Mouse (Mus musculus) brain, adult 2 months (tissue): ENCODE measurements around the gene Cdon.

Source experiments
- DNase-seq: peaks from one replicate; pipeline ENCODE4 v3.0.0; 2011; ENCODE audit warnings: low read depth, low spot score

The Cdon gene

DNA sequence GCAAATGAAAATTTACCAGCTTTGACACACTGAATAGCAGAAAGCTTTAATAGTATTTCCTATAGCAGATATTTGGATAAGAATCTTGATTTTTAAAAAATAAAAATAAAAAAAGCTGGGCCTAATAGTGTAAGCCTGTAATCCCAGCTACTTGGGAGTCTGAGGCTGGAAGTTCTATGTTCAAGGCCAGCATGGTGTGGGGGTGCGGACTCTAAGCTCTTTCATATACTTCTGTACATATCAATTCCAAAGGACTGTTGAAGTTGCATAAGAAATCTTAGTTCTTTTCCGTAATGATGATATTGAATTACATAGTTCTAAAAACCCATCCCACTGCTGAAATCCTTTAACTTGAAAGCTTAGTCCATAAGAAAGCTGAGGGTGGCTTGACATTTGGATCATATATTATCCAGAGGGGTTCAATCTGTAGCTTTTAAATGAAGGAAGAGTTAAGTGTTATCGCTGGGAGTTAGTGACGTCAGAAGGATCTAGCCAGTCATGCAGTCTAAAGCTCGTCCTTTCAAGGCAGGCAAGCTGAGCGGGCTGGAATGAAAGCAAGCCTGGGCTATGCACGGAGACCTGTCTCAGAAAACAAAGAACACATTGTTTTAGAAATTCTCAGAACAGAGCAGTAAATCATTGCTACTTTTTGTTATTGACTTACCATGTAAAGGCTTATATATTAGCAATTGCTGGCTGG lies 72.3 kb downstream of the Cdon start:
- DNase-seq = no peak

GRCm38 (mm10) chr9:35493733-35494092 lies 72.8 kb downstream of the Cdon start:
- no peak for DNase-seq

- DNase-seq = no peak
Measured at GRCm38 (mm10) chr9:35494937-35495336, 74.0 kb downstream of the Cdon start.

GRCm38 (mm10) chr9:35495471-35495870 lies 74.5 kb downstream of the Cdon start:
- no peak for DNase-seq

DNA sequence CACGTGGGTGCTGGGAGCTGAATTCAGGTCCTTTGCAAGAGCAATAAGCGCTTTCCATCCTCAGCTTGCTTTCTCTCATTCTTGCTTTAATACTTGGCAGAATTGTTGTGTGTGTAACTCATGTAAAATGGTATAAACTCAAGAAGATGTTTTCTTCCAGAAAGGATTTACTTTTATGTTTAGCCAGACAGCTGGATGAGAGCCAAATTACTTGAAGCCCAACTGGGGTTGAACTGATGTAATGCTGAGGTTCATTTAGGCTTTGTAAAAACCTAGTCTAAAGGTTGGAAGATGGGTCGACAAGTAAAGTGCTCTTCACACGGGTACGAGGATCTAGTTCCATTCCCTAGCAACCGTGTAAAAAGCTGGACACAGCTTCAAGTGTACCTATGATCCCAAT lies 79.0 kb downstream of the Cdon start:
- no peak for DNase-seq

DNA sequence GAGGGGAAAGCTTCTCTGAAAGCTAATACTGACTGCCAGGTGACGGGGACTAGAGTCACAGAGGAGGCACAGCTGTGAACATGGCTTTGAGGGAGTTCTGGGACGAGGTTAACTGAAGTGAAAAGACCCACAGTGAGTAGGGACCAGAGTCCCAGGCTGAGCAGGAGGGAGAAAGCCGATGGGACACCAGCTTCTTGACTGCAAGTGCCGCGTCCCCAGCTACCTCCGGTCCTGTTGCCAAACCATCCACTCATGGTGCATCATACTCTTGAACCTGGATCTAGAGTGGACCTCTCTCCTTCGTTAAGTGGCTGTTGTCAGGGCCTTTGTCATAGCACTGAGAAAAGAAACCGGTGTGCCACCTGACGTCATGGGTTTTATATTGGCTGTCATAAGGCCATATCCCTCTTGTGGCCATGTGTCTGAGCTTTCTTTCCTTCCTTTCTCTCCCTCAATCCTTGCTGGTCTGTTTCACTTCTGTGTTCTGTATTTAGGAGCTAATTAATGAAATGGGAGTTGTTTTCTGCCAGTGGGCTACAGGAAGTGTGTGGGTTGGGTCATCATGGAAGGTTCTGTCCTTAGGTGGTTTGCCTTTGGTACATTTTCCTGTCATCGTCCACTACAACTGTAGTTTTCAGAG lies 81.6 kb downstream of the Cdon start:
- DNase-seq = no peak

- DNase-seq = peak; percentile 77
Measured at GRCm38 (mm10) chr9:35508234-35508633, 87.3 kb downstream of the Cdon start.

DNA sequence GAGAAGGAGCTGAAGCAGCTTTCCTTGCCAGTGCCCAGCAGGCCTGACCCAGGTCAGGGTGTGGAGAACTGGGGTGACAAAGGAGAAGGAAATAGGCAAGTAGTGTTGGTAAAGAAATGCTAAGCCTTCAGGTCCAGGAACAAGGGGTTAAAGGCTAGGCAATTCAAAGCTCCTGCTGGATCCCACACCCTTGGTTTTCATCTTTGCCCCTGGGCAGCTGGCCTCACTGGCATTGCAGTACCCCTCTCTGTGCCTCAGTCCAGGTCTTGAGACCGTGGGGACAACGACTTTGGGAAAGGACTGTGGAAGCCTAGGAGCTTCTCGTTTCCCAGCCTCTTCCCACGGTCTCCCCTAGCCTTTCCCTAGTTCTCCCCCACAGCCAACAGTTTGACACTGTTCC lies 93.0 kb downstream of the Cdon start:
- DNase-seq = no peak

- DNase-seq = no peak
Measured at GRCm38 (mm10) chr9:35516182-35516581, 95.3 kb downstream of the Cdon start.

DNA sequence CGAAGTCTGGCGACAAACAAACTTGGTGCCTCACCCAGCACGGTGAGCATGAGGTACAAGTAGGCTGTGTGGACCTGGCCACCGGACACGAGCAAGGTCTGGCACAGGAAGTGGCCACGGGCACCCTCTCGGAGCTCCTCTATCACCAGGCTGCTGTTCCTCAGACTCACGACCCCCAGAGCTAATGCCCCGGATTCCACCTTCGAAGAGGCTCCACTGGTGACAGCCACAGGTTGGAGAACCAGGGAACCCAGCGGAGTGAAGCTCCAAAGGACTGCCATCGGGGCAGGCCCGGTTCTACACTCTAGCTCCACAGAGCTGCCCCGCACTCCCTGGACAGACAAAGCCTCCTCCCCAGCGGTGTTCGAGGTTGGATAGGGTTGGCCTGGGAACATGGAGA lies 95.8 kb downstream of the Cdon start:
- no peak for DNase-seq

- DNase-seq = no peak
Measured at GRCm38 (mm10) chr9:35518169-35518568, 97.2 kb downstream of the Cdon start, which contains the start of gene Gm1113. Gene Gm1113 (minus strand): TSS chr9:35518269.

GRCm38 (mm10) chr9:35520631-35521348 lies 99.9 kb downstream of the Cdon start:
- DNase-seq = no peak

DNA sequence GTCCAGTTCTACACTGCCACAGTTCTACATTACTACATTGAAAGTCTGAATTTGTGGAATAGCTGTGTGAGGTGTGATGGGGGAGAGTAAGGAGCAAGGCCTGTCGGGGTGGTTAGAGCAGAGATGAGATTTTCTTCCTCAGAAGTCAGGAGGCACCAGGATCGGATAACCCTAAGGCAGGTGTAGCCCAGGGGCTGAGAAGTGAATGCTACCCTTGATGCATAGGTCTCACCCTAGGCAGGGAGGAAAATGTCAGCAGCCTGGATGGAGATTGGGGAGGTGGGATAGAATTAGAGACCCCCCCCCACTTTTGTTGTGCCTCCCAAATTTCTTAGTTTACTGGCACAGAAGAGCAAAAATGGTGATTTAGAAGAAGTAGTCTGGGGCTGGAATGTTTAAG lies 101.3 kb downstream of the Cdon start:
- no peak for DNase-seq

DNA sequence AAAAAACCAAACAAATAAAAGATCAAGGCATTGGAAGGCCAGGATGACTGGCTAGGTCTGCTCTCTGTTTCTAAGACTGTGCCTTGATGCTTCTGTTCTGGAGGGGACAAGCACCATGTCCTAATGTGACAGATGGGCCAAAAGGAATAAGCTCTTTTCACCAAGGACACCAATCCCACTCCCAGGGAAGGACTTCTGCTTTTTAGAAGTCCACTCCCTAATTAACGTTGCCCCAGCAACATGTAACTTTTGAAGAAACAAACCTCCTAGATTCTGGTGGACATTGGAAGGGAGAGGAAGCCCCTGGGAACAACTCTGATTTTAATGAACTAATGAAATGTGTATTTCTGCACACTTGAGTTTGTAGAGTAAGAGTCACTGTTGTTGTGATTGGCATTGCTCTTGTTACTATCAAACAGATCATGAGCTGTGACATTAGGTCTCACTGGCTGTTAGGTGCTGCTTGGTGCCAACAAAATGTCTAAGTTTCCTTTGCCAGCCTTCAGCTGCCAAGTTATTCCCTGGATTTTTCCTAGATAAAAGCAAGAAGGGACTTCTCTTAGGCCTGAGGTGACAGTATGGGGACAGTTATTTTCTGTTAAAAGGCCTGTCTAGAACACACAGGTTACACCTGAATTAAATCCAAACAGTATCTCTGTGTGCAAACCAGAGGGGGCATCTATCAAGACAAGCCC lies 102.0 kb downstream of the Cdon start:
- DNase-seq = peak; percentile 20

DNA sequence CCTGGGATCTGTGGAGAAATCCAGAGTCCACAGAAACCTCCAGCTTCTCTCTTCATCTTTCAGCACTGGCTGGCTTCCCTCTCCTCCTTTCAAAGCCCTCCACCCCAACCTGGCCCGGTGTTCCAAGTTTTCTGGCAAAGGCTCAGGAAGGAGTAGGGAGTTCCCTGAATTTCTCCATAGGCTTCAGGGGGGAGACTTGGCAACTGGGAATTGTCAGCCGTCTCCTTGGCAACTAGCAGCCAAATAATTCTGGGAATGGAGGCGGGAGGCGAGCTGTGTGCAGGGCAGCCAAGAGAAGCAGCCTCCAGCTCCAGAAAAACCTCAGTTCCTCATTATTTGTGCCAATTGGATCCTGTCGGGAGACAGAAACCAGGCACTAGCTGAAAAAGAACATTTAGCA lies 102.6 kb downstream of the Cdon start:
- DNase-seq = peak; percentile 93

GRCm38 (mm10) chr9:35523941-35524411 lies 103.0 kb downstream of the Cdon start:
- peak; percentile 94 for DNase-seq

DNA sequence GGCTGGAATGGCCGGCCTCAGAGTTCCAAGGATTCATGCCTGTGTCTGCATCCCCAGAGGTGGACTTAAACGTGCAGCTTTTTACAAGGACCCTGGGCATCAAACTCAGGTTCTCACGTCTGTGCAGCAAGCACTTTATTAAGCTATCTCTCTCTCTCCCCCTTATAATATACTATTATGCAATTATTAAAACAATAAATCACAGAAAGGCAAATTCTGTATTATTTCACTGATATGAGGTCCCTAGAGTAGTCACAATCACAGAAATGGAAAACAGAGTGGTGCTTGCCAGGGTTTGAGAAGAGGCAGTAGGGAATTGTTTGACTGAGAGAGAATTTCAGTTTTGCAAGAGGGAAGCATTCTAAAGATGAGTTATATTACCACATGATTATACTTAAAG lies 108.2 kb downstream of the Cdon start:
- no peak for DNase-seq

- no peak for DNase-seq
Measured at GRCm38 (mm10) chr9:35529796-35530195, 108.9 kb downstream of the Cdon start.

GRCm38 (mm10) chr9:35533266-35533665 lies 112.3 kb downstream of the Cdon start:
- DNase-seq = no peak

DNA sequence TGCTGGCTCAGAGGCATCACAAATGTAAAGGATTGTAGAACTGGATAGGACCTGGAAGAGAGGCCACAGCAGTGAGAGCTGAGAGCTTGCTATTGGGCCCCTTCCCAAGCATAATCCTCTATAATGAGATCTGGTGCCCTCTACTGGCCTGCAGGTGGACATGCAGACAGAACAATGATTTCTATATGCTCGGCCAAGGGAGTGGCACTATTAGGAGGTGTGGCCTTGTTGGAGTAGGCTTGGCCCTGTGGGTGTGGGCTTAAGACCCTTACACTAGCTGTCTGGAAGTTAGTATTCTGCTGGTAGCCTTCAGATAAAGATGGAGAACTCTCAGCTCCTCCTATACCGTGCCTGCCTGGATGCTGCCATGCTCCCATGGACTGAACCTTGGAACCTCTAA lies 114.2 kb downstream of the Cdon start:
- peak; percentile 71 for DNase-seq

DNA sequence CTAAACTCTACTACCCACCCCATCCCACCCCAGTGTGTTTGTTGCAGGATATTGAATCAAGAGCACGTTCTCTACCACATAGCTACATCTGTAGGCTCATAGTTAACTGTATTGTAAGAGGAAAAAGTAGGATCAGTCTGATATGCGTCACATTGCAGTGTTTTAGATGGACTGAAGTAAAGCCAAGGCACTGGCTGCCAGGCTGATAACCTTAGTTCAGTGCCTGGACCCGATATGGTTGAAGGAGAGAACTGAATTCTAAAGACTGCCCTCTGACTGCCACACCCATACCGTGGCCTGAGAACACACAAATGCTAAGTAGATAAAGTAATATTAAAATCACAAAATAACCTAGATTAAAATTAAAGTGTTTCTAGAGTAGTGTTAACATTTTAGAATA lies 114.9 kb downstream of the Cdon start:
- DNase-seq = no peak
